Mouse (Mus musculus) cerebellum, adult 2 months (tissue): ENCODE results near the gene Tenm2.

Source experiments
- CTCF ChIP-seq: fragments of 200-500 bp; IDR thresholded peaks from 2 replicates; pipeline ENCODE4 v1.5.1; 2011; ENCODE audit warnings: low read depth, mild to moderate bottlenecking, control low read depth, low read length, moderate library complexity, borderline replicate concordance; ENCODE audit not compliant: insufficient read depth
- POLR2A ChIP-seq: fragments of 200-500 bp; IDR thresholded peaks from 2 replicates; pipeline ENCODE4 v1.6.1; 2011; ENCODE audit warnings: low read length, control low read depth, borderline replicate concordance; ENCODE audit not compliant: insufficient read depth

DNA sequence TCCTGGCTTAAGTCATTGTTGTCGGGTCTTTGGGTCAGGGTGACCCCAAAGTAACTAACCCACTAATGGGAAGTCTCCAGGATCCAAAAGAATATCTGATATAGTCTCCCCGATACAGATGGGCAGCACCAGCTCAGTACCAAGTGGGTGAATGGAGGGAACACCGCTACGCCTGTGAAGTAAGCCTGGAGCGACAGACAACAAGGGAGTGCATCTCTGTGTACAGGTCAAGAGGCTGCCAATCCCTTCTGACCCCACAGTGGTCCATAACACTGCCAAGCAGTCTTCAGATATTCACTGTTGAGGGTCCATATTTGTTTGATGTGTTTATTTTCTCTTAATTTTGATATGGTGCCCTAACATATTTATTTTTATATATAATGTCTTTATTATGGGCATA is 754.7 kb downstream of the Tenm2 start:
- TF ChIP-seq CTCF, result no peak
- no peak for TF ChIP-seq POLR2A
